Mouse (Mus musculus) limb, embryonic 13.5 days (tissue): ENCODE results near the gene Tjp2. TPM values are rescaled to one million over a fixed set of nuclear protein-coding genes. Genes with fewer than 3 reads are reported as not detected.
A peak's percentile ranks its signal among the peaks of the same experiment; 100 is the strongest.

Experiments used
- ATAC-seq: fragments of 200-750 bp; cut with Nextera tagmentation; 2 replicates; pipeline ENCODE4 v1.8.0; 2017; ENCODE audit warnings: low read depth, moderate number of reproducible peaks, moderate TSS enrichment; ENCODE audit not compliant: low FRiP score
- H3K27ac ChIP-seq: fragments of 300-500 bp; sonication (generic); 2 replicates; pipeline ENCODE4 v1.5.1; 2015; ENCODE audit warnings: inconsistent platforms, mild to moderate bottlenecking, moderate library complexity
- H3K27me3 ChIP-seq: fragments of 300-500 bp; sonication (generic); 2 replicates; pipeline ENCODE4 v1.6.1; 2015; ENCODE audit warnings: mild to moderate bottlenecking, inconsistent platforms
- H3K36me3 ChIP-seq: fragments of 300-500 bp; sonication (generic); 2 replicates; pipeline ENCODE4 v1.6.1; 2015; ENCODE audit warnings: inconsistent platforms, mild to moderate bottlenecking, moderate library complexity
- H3K4me1 ChIP-seq: fragments of 300-500 bp; sonication (generic); 2 replicates; pipeline ENCODE4 v1.6.1; 2015; ENCODE audit warnings: inconsistent platforms
- H3K4me2 ChIP-seq: fragments of 300-500 bp; sonication (generic); replicated peaks from 2 replicates; pipeline ENCODE4 v1.6.1; 2015; ENCODE audit warnings: inconsistent platforms, mild to moderate bottlenecking, moderate library complexity
- H3K4me3 ChIP-seq: fragments of 300-500 bp; sonication (generic); 2 replicates; pipeline ENCODE4 v1.5.1; 2015; ENCODE audit warnings: moderate library complexity, mild to moderate bottlenecking, inconsistent platforms
- H3K9ac ChIP-seq: fragments of 300-500 bp; sonication (generic); 2 replicates; pipeline ENCODE4 v1.6.1; 2015; ENCODE audit warnings: mild to moderate bottlenecking, inconsistent platforms
- H3K9me3 ChIP-seq: fragments of 300-500 bp; sonication (generic); 2 replicates; pipeline ENCODE4 v1.6.1; 2016; ENCODE audit warnings: inconsistent platforms
- WGBS: fragments of 180-500 bp; shearing (Covaris S2); methylation state at CpG from one replicate; pipeline ENCODE4 v1.1.7; 2015; 5-methylcytosine and 5-hydroxymethylcytosine counted together
- polyA plus RNA-seq: library from polyadenylated mRNA; unstranded; fragments of >200 nt; fragmentation: Nextera tagmentation; extraction: Ambion mirVana; gene quantifications from 2 replicates; pipeline ENCODE4 v1.2.1, GENCODE M21; 2015

The Tjp2 gene
- polyA plus RNA-seq, 1 experiment from 2014 or later: 17.3 TPM

- no peak overlapping the region for H3K4me2 ChIP-seq
- no peaks in the 10 kb centered on the region for H3K36me3 ChIP-seq
- H3K4me3 ChIP-seq: no peak overlapping the region
- H3K4me1 ChIP-seq: no peaks in the 10 kb centered on the region
- 74% methylated on average over 8 of the region's 8 CpGs for WGBS
- ATAC-seq: peak; percentile 32; the same call in 1 of the 2 replicates
- H3K27me3 ChIP-seq: no peaks in the 10 kb centered on the region
- H3K9ac ChIP-seq: no peak overlapping the region
- 0 out of 2 replicates have a peak, but pooled peaks cover 6% of the 10 kb centered on the region for H3K9me3 ChIP-seq
- H3K27ac ChIP-seq: no peak overlapping the region
Observed at GRCm38 (mm10) chr19:24075927-24076326, 148.9 kb downstream of the Tjp2 start.

GRCm38 (mm10) chr19:24073155-24073554 lies 151.7 kb downstream of the Tjp2 start:
- Histone ChIP-seq H3K9ac (no peak overlapping the region), H3K27ac (no peak overlapping the region), H3K4me3 (no peak overlapping the region), H3K36me3 (no peaks in the 10 kb centered on the region), H3K9me3 (0 out of 2 replicates have a peak, but pooled peaks cover 8% of the 10 kb centered on the region), H3K4me1 (no peaks in the 10 kb centered on the region), H3K4me2 (no peak overlapping the region), H3K27me3 (no peaks in the 10 kb centered on the region)
- no peak for ATAC-seq
- WGBS: 70% methylated on average over 4 of the region's 4 CpGs

- H3K9me3 ChIP-seq: 0 out of 2 replicates have a peak, but pooled peaks cover 2% of the 10 kb centered on the region
- WGBS: 38% methylated on average over 12 of the region's 12 CpGs
- no peaks in the 10 kb centered on the region for H3K4me1 ChIP-seq
- no peak overlapping the region for H3K27ac ChIP-seq
- no peaks in the 10 kb centered on the region for H3K27me3 ChIP-seq
- no peaks in the 10 kb centered on the region for H3K36me3 ChIP-seq
- no peak overlapping the region for H3K4me3 ChIP-seq
- ATAC-seq: no peak
- H3K9ac ChIP-seq: no peak overlapping the region
- no peak overlapping the region for H3K4me2 ChIP-seq
Observed at GRCm38 (mm10) chr19:24064348-24064895, 160.4 kb downstream of the Tjp2 start.

- WGBS: 51% methylated on average over 4 of the region's 4 CpGs
- Histone ChIP-seq H3K27me3 (no peaks in the 10 kb centered on the region), H3K4me1 (no peaks in the 10 kb centered on the region), H3K4me3 (no peak overlapping the region), H3K36me3 (no peaks in the 10 kb centered on the region), H3K9ac (no peak overlapping the region), H3K4me2 (no peak overlapping the region), H3K27ac (no peak overlapping the region), H3K9me3 (no peaks in the 10 kb centered on the region)
- ATAC-seq: no peak
Observed at GRCm38 (mm10) chr19:24063585-24063984, 161.2 kb downstream of the Tjp2 start.

- 68% methylated on average over 8 of the region's 8 CpGs for WGBS
- no peaks in the 10 kb centered on the region for H3K9me3 ChIP-seq
- no peaks in the 10 kb centered on the region for H3K27me3 ChIP-seq
- H3K9ac ChIP-seq: no peak overlapping the region
- no peaks in the 10 kb centered on the region for H3K36me3 ChIP-seq
- H3K27ac ChIP-seq: no peak overlapping the region
- no peak overlapping the region for H3K4me2 ChIP-seq
- no peak overlapping the region for H3K4me3 ChIP-seq
- no peak for ATAC-seq
- H3K4me1 ChIP-seq: peaks cover 8% of the 10 kb centered on the region
Observed at GRCm38 (mm10) chr19:24058851-24059250, 166.0 kb downstream of the Tjp2 start.

GRCm38 (mm10) chr19:24058021-24058420 lies 166.8 kb downstream of the Tjp2 start:
- WGBS: 68% methylated on average over 5 of the region's 5 CpGs
- Histone ChIP-seq H3K36me3 (no peaks in the 10 kb centered on the region), H3K4me3 (no peak overlapping the region), H3K9ac (no peak overlapping the region), H3K9me3 (no peaks in the 10 kb centered on the region), H3K27me3 (no peaks in the 10 kb centered on the region), H3K4me2 (no peak overlapping the region), H3K27ac (no peak overlapping the region), H3K4me1 (peaks cover 8% of the 10 kb centered on the region)
- ATAC-seq: no peak

GRCm38 (mm10) chr19:24056880-24057279 lies 167.9 kb downstream of the Tjp2 start:
- ATAC-seq: no peak
- 95% methylated on average over 1 of the region's 1 CpGs for WGBS
- no peaks in the 10 kb centered on the region for H3K36me3 ChIP-seq

GRCm38 (mm10) chr19:24054904-24055303 lies 169.9 kb downstream of the Tjp2 start:
- no peak for ATAC-seq
- Histone ChIP-seq H3K27ac (no peak overlapping the region), H3K4me3 (no peak overlapping the region), H3K4me1 (peaks cover 8% of the 10 kb centered on the region), H3K4me2 (no peak overlapping the region), H3K9ac (no peak overlapping the region), H3K9me3 (no peaks in the 10 kb centered on the region), H3K27me3 (no peaks in the 10 kb centered on the region), H3K36me3 (no peaks in the 10 kb centered on the region)
- WGBS: 55% methylated on average over 2 of the region's 2 CpGs

More at GRCm38 (mm10) chr19:24056880-24057279, 167.9 kb downstream of the Tjp2 start:
- H3K9me3 ChIP-seq: no peaks in the 10 kb centered on the region
- H3K4me2 ChIP-seq: no peak overlapping the region
- H3K27ac ChIP-seq: no peak overlapping the region
- no peaks in the 10 kb centered on the region for H3K27me3 ChIP-seq
- no peak overlapping the region for H3K4me3 ChIP-seq
- H3K4me1 ChIP-seq: peaks cover 8% of the 10 kb centered on the region
- no peak overlapping the region for H3K9ac ChIP-seq

- Histone ChIP-seq H3K4me3 (no peak overlapping the region), H3K27ac (no peak overlapping the region), H3K27me3 (no peaks in the 10 kb centered on the region), H3K4me2 (no peak overlapping the region), H3K9me3 (no peaks in the 10 kb centered on the region), H3K36me3 (no peaks in the 10 kb centered on the region), H3K9ac (no peak overlapping the region), H3K4me1 (peaks cover 8% of the 10 kb centered on the region)
- WGBS: 18% methylated on average over 5 of the region's 5 CpGs
- no peak for ATAC-seq
Observed at GRCm38 (mm10) chr19:24054265-24054664, 170.6 kb downstream of the Tjp2 start.

- ATAC-seq: no peak
- Histone ChIP-seq H3K27me3 (no peaks in the 10 kb centered on the region), H3K4me2 (no peak overlapping the region), H3K27ac (no peak overlapping the region), H3K9ac (no peak overlapping the region), H3K9me3 (no peaks in the 10 kb centered on the region), H3K4me3 (no peak overlapping the region), H3K4me1 (peaks cover 8% of the 10 kb centered on the region), H3K36me3 (no peaks in the 10 kb centered on the region)
- WGBS: 78% methylated on average over 2 of the region's 2 CpGs
Observed at GRCm38 (mm10) chr19:24050514-24050913, 174.3 kb downstream of the Tjp2 start.

GRCm38 (mm10) chr19:24049329-24049728 lies 175.5 kb downstream of the Tjp2 start:
- Histone ChIP-seq H3K27ac (no peak overlapping the region), H3K36me3 (no peaks in the 10 kb centered on the region), H3K27me3 (no peaks in the 10 kb centered on the region), H3K4me2 (no peak overlapping the region), H3K4me3 (no peak overlapping the region), H3K9me3 (no peaks in the 10 kb centered on the region), H3K4me1 (peaks cover 3% of the 10 kb centered on the region), H3K9ac (no peak overlapping the region)
- no peak for ATAC-seq
- whole genome bisulfite sequencing: 82% methylated on average over 3 of the region's 3 CpGs

GRCm38 (mm10) chr19:24046395-24046993 lies 178.3 kb downstream of the Tjp2 start:
- H3K9me3 ChIP-seq: no peaks in the 10 kb centered on the region
- no peaks in the 10 kb centered on the region for H3K27me3 ChIP-seq
- H3K9ac ChIP-seq: no peak overlapping the region
- ATAC-seq: no peak
- H3K4me2 ChIP-seq: no peak overlapping the region
- no peaks in the 10 kb centered on the region for H3K36me3 ChIP-seq
- no peak overlapping the region for H3K27ac ChIP-seq
- 91% methylated on average over 10 of the region's 10 CpGs for WGBS
- H3K4me1 ChIP-seq: no peaks in the 10 kb centered on the region
- no peak overlapping the region for H3K4me3 ChIP-seq
